Mouse (Mus musculus) embryonic fibroblast, embryonic 13.5 days (primary cell): ENCODE measurements around the gene Ammecr1. TPM values are rescaled to one million over a fixed set of nuclear protein-coding genes. Genes with fewer than 3 reads are reported as not detected.

Experiments used
- H3K27ac ChIP-seq: 2 replicates; pipeline ENCODE4 v1.5.1; 2012; ENCODE audit warnings: low read length, control low read depth, inconsistent platforms; ENCODE audit not compliant: insufficient read depth
- H3K4me1 ChIP-seq: 2 replicates; pipeline ENCODE4 v1.6.1; 2011; ENCODE audit warnings: low read length; ENCODE audit not compliant: control insufficient read depth, insufficient read depth
- H3K4me3 ChIP-seq: 2 replicates; pipeline ENCODE4 v1.5.1; 2011; ENCODE audit warnings: mild to moderate bottlenecking, control low read depth, low read length; ENCODE audit not compliant: insufficient read depth
- CTCF ChIP-seq: IDR thresholded peaks from 2 replicates; pipeline ENCODE4 v1.5.1; 2011; ENCODE audit warnings: mild to moderate bottlenecking, control low read depth, low read length, moderate library complexity, borderline replicate concordance; ENCODE audit not compliant: insufficient read depth
- POLR2A ChIP-seq: IDR thresholded peaks from 2 replicates; pipeline ENCODE4 v1.6.1; 2011; ENCODE audit warnings: low read depth, mild to moderate bottlenecking, control low read depth, low read length, moderate library complexity
- polyA plus RNA-seq: library from polyadenylated mRNA; stranded (reverse); fragments of >200 nt; gene quantifications from 2 replicates; pipeline ENCODE4 v1.2.4, GENCODE M21; 2011; ENCODE audit warnings: low read depth; ENCODE audit not compliant: missing spikeins, insufficient read length

Gene Ammecr1
- polyA plus RNA-seq, 1 experiment: 40.4 TPM

GRCm38 (mm10) chrX:142981530-142982130, 15.1 kb upstream of the Ammecr1 start:
- no peak overlapping the region for H3K27ac ChIP-seq
- no peak overlapping the region for H3K4me3 ChIP-seq
- TF ChIP-seq CTCF (no peak), POLR2A (no peak)

GRCm38 (mm10) chrX:142980855-142981529, 14.5 kb upstream of the Ammecr1 start:
- Histone ChIP-seq H3K4me3 (no peak overlapping the region), H3K4me1 (no peaks in the 10 kb centered on the region), H3K27ac (no peak overlapping the region)
- no peak for TF ChIP-seq CTCF
- no peak for TF ChIP-seq POLR2A

More at GRCm38 (mm10) chrX:142981530-142982130, 15.1 kb upstream of the Ammecr1 start:
- no peaks in the 10 kb centered on the region for H3K4me1 ChIP-seq

- H3K4me3 ChIP-seq: no peak overlapping the region
- TF ChIP-seq CTCF: no peak
- TF ChIP-seq POLR2A: no peak
- no peak overlapping the region for H3K27ac ChIP-seq
- H3K4me1 ChIP-seq: no peaks in the 10 kb centered on the region
Measured at GRCm38 (mm10) chrX:142979224-142979623, 12.7 kb upstream of the Ammecr1 start.

GRCm38 (mm10) chrX:142972443-142972970, 6.0 kb upstream of the Ammecr1 start:
- no peak overlapping the region for H3K4me3 ChIP-seq
- no peaks in the 10 kb centered on the region for H3K4me1 ChIP-seq
- H3K27ac ChIP-seq: no peak overlapping the region
- no peak for TF ChIP-seq CTCF
- no peak for TF ChIP-seq POLR2A

- Histone ChIP-seq H3K4me1 (no peaks in the 10 kb centered on the region), H3K27ac (no peak overlapping the region)
- TF ChIP-seq POLR2A: no peak
- no peak for TF ChIP-seq CTCF
Measured at GRCm38 (mm10) chrX:142971759-142972158, 5.2 kb upstream of the Ammecr1 start.

DNA sequence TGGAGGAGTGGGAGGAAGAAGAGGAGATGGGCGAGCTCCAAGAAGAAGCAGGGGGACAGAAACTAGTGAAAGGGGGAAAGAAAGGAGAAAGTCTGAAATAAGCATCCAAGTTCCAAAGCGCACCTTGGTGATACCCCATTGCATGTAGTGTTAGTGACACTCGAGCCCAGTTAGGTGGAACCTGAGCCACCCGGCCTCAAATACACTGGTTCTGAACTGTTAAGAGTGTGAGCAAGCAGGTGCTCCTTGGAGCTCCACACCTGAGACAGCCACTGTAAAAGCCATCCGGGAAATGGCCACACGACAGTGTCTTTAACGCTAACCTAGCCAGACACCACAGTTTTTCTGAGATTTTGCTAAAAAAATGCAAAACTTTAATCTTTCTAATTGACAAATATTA, 539 bp upstream of the Ammecr1 start:
- peak overlapping the region; percentile 28; the same call in 1 of the 2 replicates for H3K4me3 ChIP-seq
- H3K4me1 ChIP-seq: peaks cover 3% of the 10 kb centered on the region; the same call in 1 of the 2 replicates
- no peak overlapping the region for H3K27ac ChIP-seq
- TF ChIP-seq POLR2A: no peak
- TF ChIP-seq CTCF: no peak

More at GRCm38 (mm10) chrX:142971759-142972158, 5.2 kb upstream of the Ammecr1 start:
- H3K4me3 ChIP-seq: no peak overlapping the region

DNA sequence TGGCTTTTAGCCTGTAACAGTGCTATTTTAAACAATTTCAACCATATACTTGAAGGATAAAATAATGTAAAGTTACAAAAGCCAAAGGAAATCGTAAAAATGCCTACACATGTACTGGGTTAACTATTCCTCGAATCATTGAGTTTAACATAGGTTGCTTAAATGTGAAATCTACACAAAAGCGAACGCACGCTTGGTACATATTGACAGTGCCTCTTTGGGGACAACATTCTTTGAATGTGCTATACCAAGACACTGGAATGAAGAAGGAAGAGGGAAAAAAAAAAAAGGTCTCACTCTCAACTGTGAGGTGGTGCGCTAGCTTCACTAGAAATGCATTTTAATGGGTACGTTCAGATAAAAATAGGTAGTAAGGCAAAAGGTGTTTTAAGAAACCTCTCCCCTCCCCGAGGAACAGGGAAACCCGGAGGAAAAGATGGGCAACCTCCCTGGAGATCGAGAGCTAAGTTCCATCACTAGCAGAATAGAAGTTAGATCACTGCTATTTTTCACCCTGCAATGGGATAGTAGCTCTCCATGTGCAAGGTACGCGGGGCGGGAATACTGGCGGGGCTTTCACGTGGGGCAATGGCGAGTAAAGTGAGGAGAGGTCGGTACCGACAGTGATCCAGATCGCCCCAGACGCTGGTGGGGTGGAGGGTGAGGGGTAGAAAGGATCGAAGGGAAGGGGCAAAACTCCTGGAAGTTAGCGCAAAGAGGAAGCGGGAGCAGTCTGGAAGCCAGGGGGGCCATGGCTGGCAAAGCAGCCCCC, 1.1 kb downstream of the Ammecr1 start:
- H3K4me1 ChIP-seq: peaks cover 3% of the 10 kb centered on the region; the same call in 1 of the 2 replicates
- peak overlapping the region; percentile 95 for H3K4me3 ChIP-seq
- H3K27ac ChIP-seq: no peak overlapping the region
- TF ChIP-seq POLR2A (no peak), CTCF (no peak)

GRCm38 (mm10) chrX:142960434-142960833, 6.1 kb downstream of the Ammecr1 start:
- no peak overlapping the region for H3K4me3 ChIP-seq
- H3K4me1 ChIP-seq: peaks cover 5% of the 10 kb centered on the region
- TF ChIP-seq CTCF: no peak
- no peak for TF ChIP-seq POLR2A
- H3K27ac ChIP-seq: peak overlapping the region; percentile 61; the same call in 1 of the 2 replicates

DNA sequence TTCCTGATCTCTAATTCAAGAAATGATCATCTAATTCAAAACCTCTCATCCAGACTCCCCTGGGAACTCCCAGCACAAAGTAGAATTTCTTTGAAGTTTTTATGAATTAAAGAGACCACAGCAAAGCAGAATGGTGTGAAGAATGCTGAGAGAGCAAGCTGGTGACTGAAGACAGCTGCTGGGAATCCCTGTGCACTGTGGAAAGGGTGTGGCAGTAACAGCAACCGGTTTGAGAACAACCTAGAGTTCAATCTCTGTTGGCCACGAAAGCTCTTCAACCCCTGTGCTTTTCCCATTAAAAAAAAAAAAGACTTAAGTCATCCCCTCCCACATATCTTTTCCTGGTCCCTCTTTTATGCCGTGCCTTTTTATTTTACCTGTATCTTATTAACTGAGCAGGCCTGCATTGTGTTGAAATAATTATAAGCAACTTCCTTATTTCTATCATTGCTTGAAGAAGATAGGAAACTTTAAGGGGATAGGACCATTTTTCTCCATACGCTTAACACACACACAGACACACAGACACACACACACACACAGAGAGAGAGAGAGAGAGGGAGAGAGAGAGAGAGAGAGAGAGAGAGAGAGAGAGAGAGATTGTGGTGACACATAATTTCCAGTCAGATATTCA, 6.7 kb downstream of the Ammecr1 start:
- Histone ChIP-seq H3K27ac (no peak overlapping the region), H3K4me1 (peaks cover 5% of the 10 kb centered on the region), H3K4me3 (no peak overlapping the region)
- TF ChIP-seq CTCF (no peak), POLR2A (no peak)
